Mouse (Mus musculus): ENCODE results near the gene Ell2.

Ell2 gene

GRCm38 (mm10) chr13:75818486-75818885 lies 111.9 kb downstream of the Ell2 start:
- DNase-seq, result no peak

- DNase-seq, result no peak
These were observed 112.6 kb downstream of the Ell2 start for GRCm38 (mm10) chr13:75818945-75819706.

- DNase-seq, result no peak
These were observed 113.3 kb downstream of the Ell2 start for GRCm38 (mm10) chr13:75819898-75820297.

Measured in cerebellum, postnatal 36 days (tissue).